Mouse (Mus musculus) megakaryocyte, adult 5-6 weeks (primary cell): ENCODE results near the gene Tmem235. TPM values are rescaled to one million over a fixed set of nuclear protein-coding genes. Genes with fewer than 3 reads are reported as not detected.

ENCODE experiments used
- ATAC-seq: 2 replicates; pipeline ENCODE4 v1.8.0; 2016; ENCODE audit warnings: mild to moderate bottlenecking, inconsistent platforms; ENCODE audit not compliant: poor library complexity, severe bottlenecking
- total RNA-seq, 2 experiments: library from RNA; stranded (forward) in 1 of 2; stranded (reverse) in 1 of 2; fragments of 153-499, 151-499 nt in 1 of 2; fragments of 221-1000, 200-1000 nt in 1 of 2; gene quantifications; 2 replicates each; pipeline versions ENCODE4 v1.2.3 to v1.2.4; 2015 to 2017

Tmem235 gene
- total RNA-seq, 2 experiments from 2014 or later = not detected

DNA sequence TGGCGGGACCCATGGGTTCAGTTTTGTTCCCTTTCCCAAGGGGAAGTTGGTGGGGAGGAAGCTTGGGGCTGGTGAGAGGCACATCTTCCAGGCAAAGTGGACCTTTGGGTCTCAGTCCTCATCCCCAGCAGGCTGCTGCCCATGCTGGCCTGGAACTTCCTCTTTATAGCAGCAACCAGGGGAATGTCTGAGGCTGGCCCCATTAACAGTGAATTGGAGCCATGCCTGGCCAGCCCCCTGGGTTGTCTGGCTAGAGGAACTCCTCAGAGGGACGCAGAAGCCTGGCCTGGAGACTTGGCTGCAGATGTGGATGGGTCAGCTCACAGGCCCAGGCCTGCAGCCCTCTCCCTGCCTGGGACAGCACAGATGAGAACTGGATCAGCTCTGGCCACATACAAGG is 4.3 kb downstream of the Tmem235 start:
- peak; percentile 66 for ATAC-seq

DNA sequence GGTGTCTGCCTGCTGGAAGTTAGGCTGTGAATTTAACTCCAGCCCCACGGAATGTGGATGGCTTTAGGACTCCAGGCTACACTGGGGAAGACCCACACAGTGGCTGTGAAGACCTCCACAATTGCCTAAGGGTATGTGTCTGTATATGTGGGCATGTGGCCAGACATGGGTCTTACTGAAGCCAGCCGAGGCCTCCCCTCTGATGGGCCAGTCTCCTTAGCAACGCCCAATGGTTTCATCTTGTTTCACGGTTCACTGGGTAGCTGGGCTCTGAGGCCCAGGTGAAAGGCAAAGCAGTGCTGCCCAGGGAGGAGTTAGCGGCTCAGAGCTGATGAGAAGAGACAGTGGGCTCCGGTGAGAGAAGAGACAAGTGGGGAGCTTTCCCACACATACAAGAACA is 5.4 kb downstream of the Tmem235 start:
- ATAC-seq = no peak

DNA sequence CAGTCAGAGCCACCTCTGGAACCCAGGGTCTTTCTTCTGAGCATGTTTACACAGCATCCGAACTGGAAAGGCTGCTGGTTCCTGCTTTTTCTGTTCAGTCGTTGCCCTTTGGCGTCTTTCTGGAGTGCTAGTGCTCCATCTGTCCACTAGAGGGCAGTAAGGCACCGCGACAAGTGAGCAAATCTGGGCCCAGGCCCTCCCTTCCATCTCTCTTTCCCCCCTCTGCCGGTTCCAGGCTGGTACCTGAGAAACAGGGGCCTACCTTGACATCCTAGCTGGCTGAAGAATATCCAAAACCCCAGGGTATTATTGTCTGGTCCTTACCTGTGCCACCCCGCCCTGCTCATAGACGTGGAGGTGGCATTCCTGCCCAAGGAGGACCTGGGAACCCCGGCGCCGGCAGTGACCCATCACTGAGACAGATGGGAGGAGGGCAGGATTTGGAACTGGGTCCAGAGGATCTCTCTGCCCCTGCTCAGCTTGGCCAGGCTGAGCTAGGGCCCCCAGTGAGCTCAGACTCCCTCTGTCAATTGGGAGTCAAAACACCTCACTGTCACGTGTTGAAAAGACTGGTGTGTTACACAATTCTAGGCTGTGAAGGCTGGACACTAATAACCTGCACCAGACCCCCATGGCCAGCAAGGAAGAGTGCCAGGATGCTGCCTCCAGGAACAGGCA is 10.3 kb downstream of the Tmem235 start:
- ATAC-seq = peak; percentile 76

DNA sequence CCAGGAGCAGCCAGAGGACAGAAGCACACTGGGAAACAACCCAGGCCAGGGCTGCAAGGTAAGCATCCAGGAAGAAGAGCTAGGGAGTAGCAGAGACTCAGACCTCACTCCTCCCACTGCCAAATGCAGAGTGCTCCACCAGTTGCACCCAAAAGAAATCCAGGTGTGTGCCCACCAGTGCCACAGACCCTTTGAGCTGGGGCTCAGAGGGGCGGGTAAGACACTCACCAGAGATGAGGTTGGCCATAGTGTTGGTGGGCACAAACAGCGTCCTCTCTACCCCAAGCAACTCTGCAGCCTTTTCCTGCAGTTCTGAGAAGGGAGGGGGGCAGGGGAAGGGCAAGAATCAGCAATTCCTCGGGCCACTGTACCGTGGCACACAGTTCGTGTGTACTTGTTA is 10.8 kb downstream of the Tmem235 start:
- no peak for ATAC-seq

DNA sequence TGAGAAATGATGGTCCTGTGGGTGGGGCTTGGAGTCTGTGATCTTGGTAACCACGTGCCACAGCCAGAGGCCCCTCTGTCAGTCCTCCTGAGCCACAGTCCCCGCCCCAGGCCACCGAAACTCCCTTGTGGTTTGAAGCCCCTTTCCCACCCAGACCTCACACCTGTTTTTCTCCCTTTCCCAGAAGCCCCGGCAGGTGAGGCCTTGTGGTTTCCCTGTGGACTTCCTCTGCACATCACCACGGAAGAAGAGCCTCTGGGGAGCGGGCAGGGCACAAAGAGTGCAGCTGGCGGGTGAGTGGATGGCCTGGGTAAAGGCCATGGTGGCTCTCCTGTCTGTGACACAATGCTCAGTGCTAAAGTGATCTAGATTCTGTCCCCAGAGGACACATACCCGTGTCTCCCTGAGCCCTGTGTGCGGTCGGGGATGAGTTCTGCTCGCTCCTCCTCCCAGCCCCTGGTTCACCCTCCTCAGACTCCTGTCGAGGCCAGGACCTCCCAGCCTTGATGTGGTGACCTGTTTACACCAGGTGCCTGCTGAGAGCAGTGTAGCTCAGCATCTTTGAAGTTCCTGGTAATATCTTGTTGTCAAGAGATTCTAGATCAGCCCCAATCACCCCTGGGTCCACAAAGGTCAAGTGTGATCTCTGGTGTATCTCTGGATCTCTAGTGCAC is 11.5 kb downstream of the Tmem235 start:
- peak; percentile 16; the same call in 1 of the 2 replicates for ATAC-seq

DNA sequence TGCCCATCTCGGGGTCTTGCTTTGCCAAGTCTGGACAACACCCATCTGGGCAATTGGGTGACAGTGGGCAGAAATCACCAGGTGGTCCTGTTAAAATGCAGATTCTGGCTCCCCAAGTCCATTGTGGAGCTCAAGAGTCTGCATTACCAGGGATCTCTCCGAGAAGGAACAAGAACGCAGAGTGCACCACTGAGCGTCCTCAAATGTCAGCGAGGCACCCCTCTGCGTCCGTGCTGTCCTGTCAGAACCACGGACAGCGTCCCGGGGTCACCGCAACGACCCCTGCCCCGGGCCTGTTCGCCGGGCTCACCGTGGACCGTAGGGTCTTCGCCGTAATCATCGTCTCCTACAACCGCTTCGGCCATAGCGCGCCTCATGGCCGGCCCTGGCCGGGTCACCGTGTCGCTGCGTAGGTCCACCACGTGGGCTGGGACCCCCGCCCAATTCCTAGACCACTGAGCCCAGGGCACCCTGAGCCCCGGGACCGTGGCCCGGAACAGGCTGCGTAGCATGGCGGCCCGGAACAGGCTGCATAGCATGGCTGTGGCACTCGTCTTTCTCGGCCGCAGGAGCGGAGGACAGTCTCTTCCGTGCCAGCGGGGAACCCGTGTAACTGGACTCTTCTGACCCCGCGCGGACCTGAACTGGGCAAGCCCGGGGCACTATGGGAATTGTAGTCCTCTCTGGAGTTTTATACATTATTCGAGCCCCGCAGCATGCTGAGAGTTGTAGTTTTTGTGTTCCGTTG is 12.5 kb downstream of the Tmem235 start, which contains the start of gene Tha1:
Gene Tha1, minus strand, starts transcription at position 621 of the 748 bp plus-strand sequence.
- ATAC-seq = peak; percentile 56

DNA sequence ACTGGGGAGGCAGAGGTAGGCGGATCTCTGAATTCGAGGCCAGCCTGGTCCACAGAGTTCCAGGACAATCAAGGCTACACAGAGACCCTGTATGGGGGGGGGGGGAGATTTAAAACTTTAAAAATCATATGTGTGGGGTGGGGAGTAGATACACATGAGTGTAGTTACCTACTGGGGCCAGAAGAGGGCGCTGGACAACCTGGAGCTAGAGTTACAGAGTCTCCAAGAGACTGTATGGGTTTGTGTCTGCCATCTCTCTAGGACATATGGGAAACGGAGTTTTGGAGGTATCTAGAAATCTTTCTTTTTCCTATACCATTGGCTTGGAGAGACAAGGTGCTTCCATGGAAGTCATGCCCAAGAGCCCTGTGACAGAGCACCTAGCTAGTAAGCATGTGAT is 13.9 kb downstream of the Tmem235 start:
- ATAC-seq = no peak

DNA sequence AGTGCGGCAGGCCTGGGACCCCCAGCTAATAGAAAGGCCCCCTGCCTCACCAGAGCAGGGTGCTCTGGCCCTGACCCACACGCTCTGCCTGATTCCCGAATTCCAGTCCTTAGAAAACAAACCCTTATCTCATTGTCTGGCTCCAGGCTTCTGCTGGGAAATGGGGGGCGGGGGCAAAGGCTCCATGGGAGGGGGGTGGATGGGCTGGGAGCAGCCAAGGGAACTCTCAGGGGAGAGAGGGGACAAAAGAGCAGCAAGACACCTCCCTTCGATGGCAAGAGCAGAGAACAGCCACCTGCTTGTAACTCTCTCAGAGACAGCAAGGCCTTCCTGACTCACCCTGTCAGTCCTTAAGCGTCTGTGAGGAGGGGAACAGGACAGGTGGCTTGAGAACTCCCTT is 15.1 kb downstream of the Tmem235 start:
- no peak for ATAC-seq

DNA sequence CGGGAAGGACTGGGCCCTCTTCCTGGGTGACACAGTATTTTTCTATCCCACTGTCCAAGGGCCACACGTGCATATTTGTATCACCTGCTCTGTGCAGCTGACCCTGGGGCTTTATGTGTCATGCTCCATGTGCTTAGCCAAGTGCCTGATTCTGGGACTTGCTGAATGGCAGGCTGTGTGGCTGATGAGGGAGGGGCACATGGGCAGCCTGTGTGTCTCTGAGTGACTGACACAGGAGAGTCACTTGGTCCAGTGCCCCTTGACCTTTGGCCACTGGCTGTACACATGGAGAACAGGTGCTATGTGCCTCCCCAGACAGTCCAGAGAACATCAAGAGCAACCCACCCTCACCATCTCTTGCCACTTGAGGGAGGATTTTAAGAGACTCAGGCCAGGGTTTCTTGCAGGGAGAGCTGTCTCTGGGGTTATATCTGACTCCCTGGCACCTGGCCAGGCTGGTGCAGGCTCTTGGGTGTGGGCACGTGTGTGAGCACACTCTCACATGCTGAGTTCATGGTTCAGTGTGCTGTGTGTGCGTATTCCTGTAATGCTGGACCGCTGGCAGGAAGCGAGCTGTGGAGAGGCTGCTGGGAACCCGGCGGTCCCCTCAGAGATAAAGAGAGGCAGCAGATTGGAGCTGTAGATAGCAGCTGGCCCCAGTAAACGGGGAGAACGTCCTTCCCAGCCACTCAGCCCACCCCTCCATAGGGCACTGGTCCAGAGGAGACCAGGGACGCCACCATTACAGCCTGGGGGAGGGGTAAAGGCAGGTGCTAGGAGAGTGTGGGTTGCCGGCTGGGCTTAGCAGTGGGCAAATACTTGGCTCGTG is 17.6 kb downstream of the Tmem235 start:
- peak; percentile 34 for ATAC-seq

DNA sequence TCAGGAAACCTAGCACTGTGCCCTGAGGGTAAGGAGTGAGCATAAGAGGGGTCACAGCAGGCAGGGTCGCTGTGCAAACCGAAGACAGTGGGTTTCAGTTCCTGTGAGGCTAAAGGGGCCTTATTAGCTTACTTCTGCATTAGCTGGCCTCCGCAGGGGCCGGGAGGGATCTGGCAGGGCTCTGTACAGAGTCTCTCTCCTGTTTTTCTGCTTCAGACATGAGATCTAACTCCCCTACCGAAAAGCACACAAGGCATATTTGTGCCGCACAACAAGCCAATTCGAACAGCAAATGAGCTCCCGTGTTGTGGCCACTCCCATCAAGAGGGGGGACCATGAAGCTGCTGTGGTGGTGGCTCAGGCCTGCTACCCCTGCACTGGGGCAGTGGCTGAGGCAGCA is 18.3 kb downstream of the Tmem235 start:
- peak; percentile 57 for ATAC-seq

DNA sequence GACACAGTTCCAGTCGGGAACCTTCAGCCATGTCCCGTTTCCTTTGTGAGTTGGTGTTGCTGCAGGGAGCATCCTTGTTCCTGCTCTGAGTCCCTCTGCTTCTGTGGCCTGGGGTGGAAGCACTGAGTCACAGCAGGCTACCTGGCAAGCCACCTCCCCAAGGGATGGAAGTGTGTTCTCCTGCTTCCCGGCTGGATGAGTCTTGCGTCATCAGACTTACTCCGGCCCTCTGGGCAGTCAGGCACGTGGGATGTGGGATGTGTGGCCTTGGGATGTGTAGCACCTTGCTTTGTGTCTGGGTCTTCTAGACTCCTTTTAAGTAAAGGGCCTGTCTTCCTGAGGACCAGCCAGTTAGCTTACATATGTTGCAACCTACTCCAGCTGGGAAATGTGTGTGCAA is 19.1 kb downstream of the Tmem235 start:
- ATAC-seq = no peak

DNA sequence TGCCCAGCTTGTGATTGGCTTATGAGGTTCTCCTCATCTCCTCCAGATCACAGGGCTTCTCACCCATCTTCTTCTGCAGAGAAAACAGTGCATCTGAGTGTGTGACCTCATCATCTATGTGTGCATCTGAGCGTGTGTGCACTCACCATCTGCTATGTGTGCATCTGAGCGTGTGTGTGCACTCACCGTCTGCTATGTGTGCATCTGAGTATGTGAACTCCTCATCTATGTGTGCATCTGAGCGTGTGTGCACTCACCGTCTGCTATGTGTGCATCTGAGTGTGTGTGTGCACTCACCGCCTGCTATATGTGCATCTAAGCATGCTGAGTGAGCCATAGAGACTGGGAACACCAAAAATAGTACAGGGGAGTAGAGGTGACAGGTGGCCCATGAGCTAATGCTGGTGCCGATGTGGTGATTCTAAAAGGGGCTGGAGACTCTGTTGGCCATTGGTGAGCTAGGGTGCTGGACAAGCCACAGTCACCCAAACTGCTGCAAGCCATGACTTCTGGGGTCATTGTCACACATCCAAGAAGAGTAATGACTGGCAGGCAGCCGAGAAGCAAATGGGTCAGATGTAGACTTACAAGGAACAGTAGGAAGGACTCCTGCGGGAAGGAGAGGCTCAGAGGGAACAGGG is 19.9 kb downstream of the Tmem235 start:
- no peak for ATAC-seq

DNA sequence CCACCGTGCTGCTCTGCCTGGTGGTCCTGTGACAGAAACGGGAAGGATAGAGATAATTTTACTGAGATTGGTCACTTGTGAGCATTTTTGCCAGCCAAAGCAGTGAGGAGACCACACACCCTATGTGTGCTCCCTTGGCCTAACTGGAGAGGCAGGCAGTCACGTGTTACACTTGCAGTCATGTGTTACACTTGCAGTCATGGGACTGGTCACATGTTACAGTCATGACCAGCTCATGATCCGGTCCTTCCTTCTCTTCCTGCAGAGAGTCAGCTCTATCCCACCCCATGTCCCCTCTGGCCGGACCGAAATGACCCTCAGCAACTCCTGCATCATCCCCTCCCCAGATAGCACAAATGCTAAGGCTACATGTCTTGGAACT is 20.4 kb downstream of the Tmem235 start:
- ATAC-seq = no peak

DNA sequence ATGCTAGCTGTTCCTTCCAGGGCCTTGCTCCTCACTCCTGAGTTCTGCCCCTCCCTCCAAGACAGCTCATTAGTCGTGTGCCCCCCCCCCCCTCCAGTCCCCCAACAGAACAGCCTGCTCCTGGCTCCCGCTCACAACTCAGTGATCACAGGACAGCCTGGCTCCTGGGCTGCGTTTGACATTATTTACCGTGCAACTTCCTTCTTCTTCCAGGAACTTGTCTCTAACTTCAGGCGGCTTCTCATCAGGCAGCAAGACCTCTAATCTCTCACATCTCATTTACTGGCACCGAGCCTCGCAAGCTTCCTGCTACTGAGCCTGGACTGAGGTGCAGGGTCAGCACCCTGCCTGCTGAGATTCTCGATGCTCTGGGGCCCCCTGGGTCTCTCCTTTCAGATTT is 21.2 kb downstream of the Tmem235 start:
- peak; percentile 34; the same call in 1 of the 2 replicates for ATAC-seq

DNA sequence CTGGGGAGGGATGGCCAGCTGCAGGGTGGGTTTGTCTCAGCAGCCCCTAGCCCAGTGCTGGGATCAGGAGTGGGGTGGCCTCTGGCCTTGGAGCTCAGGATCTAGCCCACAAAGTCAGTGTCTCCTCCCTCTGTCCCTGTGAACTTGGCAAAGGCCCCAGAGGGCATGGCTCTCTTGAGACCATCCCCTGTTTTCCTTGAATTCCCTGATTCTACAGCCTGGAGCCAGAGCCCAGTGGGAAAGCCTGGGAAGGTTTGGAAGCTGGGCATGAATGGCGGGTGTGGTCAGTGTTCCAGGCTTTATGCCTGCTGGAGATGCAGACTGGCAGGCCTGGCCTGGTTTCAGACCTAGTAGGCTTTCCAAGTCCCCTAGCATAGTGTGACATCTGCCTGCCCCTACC is 21.7 kb downstream of the Tmem235 start:
- no peak for ATAC-seq

DNA sequence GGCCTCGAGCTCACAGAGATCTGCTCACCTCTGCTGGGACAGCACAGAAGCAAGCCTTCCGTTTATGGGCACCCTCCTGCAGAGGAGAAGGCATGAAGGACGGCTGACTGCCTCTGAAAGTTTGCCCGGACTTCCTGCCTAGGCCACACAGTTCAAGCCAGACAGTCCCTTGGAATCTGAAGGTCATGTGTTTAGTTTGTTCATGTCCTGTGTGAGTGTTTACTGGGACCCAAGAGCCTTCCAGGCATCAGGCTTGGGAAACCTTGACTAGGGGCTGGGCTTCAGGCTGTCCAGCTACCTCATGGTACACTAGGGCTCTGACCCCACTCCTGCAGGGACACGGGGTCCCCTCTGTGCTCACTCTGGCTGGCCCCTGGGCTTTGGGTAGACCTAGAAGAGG is 25.4 kb downstream of the Tmem235 start:
- ATAC-seq = no peak

DNA sequence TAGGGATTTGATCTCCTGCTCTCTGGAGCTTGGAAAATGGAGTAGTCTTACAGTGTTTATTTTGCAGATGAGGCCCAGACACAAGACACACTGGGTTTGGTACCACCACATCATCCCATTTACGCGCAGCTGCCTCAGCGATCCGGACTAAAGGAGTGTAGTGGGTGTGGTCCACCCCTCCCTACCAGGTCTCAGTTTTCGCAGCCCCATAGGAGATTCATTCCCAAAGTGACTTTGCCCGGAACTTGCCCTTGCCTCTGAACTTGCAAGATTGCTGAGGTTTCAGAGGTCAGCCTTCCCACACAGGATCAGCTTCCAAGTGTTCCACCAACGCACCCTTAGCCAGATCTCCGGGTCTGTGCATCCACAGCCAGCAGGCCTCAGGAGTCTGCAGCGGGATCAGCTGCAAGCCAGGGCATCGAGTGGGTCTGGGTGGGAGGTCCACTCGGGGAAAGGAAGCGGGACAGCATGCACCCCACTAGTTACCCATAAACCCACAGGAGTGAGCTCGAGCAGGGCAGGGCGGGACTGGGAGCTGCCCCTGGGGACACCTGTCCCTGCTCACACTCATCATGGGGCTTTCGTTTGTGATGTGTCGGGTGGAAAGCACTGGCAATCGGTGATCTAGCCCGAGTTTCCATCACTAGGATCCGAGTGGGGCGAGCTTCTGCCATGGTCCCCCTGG is 27.8 kb downstream of the Tmem235 start:
- ATAC-seq = no peak

DNA sequence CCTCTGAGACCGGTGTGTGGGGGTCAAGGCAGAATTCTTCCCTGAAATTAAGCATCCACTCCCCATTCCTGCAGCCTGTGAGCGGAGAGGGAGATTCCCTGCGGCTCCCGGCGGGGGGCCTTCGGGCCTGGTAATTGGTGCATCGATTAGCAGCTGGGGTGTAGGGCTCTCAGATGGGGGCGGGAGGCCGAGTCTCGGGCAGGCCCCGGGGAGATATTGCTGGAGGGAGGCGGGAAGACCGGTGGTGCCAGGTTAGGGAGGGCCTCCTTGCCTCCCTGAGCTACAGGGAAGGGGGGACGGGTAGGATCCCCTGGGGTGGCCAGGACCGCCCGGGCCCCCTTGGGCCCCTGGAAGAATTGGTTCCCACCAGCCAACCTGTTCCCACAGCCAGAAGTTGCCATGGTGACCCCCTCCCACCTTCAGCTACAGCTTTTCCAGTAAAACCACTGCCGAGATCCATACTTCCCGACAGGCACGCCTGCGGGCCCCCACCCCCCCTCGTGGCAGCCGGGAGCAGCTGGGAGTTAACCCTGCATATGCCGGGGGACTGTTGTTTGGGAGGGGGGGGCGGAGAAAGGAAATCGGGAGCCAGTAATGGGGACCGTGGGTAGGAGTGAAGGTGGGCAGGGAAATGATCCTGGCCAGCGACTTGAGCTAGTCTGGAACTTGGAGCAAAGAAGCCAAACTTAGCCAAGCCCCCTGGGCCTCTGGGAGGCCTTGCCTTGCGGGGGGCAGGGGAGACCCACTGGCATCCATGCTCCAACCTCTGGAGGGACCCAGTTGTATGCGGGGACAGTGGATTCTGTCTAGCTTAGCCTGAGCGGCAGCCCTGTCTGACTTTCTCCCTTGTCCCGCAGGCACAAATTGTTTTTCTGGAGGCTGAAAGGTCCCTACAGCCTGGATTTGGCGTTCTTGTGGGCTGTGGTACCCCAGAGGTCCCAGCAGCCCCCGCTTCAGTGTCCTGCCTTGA is 28.6 kb downstream of the Tmem235 start:
- ATAC-seq = no peak

DNA sequence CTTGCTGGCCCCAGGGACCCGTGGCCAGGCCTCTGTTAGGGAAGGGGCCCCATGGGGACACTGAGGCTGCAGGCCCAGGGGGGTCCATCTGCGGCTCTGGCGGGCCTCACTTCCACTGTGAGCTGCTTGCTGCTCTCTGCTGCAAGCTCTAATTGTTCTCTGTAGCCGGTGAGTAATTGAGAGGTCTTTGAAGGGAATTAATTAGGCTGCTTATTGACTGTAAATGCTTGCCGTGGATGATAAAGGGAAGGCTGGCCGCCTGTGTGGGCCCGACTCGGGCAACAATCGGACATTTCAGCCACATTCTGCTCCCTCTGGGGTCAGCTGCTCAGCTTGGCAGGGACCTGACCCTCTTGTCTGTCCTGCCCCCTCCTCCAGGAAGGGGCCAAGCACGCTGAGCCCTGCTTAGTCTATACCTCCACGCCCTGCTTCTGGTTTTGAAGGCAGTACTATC is 29.4 kb downstream of the Tmem235 start:
- ATAC-seq = no peak
